Mouse (Mus musculus): Measurements from ENCODE around the gene Atpif1.

DNA sequence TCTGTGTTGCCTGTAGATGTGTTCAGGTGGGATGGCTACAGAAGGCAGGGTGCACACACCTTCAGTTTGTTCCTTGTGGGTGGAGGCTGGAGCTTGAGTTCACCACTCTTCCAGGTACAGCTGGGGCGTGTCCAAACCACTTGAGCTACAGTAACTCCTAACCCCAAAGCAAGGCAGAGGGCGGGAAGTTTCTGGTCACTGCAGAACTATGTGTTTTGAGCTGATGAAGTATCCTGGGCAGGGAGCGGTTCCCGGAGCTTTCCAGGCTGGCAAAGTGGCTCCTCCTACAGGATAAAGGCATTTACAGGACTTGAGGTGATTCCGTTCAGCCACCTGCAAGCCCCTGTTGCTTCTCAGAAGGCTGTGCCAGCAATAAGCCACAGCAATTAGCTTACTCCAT is 20.8 kb upstream of the Atpif1 start:
- no peak for TF ChIP-seq GATA2 (IDR thresholded peaks at IDR 0.05; ENCODE audit: borderline replicate concordance, low read depth, low read length)
- no peak for TF ChIP-seq CTCF (IDR thresholded peaks at IDR 0.05; ENCODE audit: low read depth, low read length)
- no peak for TF ChIP-seq GATA1 (IDR thresholded peaks at IDR 0.05; ENCODE audit: borderline replicate concordance, low read length)
